Mouse (Mus musculus): Measurements from ENCODE around the gene Olfr1259.
"Not testable (repeated sequence)": the region's sequence is repeated elsewhere in the genome, so short reads cannot be mapped to it uniquely, and the experiment has no call there.

Gene Olfr1259

GRCm38 (mm10) chr2:89948564-89948963 lies at the start of gene Olfr1259:
Gene Olfr1259 (minus strand): TSS chr2:89948664.
- DNase-seq = no peak

- DNase-seq = no peak
These were observed 42.5 kb upstream of the Olfr1259 start, which contains the start of gene Olfr1261 for GRCm38 (mm10) chr2:89990921-89991320. Gene Olfr1261 (plus strand): TSS chr2:89991221.

- DNase-seq = no peak
These were observed 29.2 kb upstream of the Olfr1259 start for GRCm38 (mm10) chr2:89977709-89978108.

GRCm38 (mm10) chr2:89974184-89974583 lies 25.7 kb upstream of the Olfr1259 start, which contains the start of gene Olfr1260:
Gene Olfr1260 (plus strand): TSS chr2:89974340.
- DNase-seq = no peak

GRCm38 (mm10) chr2:89927009-89927408 lies 21.5 kb downstream of the Olfr1259 start, which contains the start of gene Olfr1258:
Gene Olfr1258 (plus strand): TSS chr2:89927309.
- DNase-seq = no peak

GRCm38 (mm10) chr2:89912616-89913015 lies 35.8 kb downstream of the Olfr1259 start:
- DNase-seq = not testable (repeated sequence)

All from lung, postnatal 4 days (tissue).